Mouse (Mus musculus) R1 (cell line): ENCODE measurements around the gene Cfap65.
A peak's percentile ranks its signal among the peaks of the same experiment; 100 is the strongest.

ENCODE experiments used
- DNase-seq: peaks from one replicate; pipeline ENCODE4 v3.0.0-alpha.2; 2018; ENCODE audit warnings: low read depth, low spot score

Cfap65 gene

GRCm38 (mm10) chr1:74882828-74883227 is 52.6 kb downstream of the Cfap65 start:
- DNase-seq: peak; percentile 51

- DNase-seq: peak; percentile 61
These were observed 53.2 kb downstream of the Cfap65 start for GRCm38 (mm10) chr1:74882055-74882734.

GRCm38 (mm10) chr1:74880785-74881360 is 54.5 kb downstream of the Cfap65 start:
- DNase-seq: peak; percentile 89

- peak; percentile 61 for DNase-seq
These were observed 58.2 kb downstream of the Cfap65 start for GRCm38 (mm10) chr1:74877199-74877598.

GRCm38 (mm10) chr1:74872218-74872617 is 63.2 kb downstream of the Cfap65 start:
- DNase-seq: no peak

- DNase-seq: peak; percentile 60
These were observed 73.6 kb downstream of the Cfap65 start for GRCm38 (mm10) chr1:74861783-74862182.

GRCm38 (mm10) chr1:74859223-74859984 is 76.0 kb downstream of the Cfap65 start:
- peak; percentile 31 for DNase-seq

GRCm38 (mm10) chr1:74858805-74859204 is 76.6 kb downstream of the Cfap65 start:
- DNase-seq: no peak

- peak; percentile 98 for DNase-seq
These were observed 77.2 kb downstream of the Cfap65 start for GRCm38 (mm10) chr1:74858171-74858719.

GRCm38 (mm10) chr1:74857677-74858076 is 77.7 kb downstream of the Cfap65 start:
- no peak for DNase-seq

- peak; percentile 60 for DNase-seq
These were observed 78.2 kb downstream of the Cfap65 start for GRCm38 (mm10) chr1:74857201-74857600.

- DNase-seq: peak; percentile 49
These were observed 78.6 kb downstream of the Cfap65 start for GRCm38 (mm10) chr1:74856791-74857190.

GRCm38 (mm10) chr1:74856439-74856720 is 79.0 kb downstream of the Cfap65 start:
- DNase-seq: no peak

GRCm38 (mm10) chr1:74855651-74856438 is 79.6 kb downstream of the Cfap65 start:
- no peak for DNase-seq

- DNase-seq: no peak
These were observed 80.2 kb downstream of the Cfap65 start for GRCm38 (mm10) chr1:74855156-74855555.

- peak; percentile 98 for DNase-seq
These were observed 80.9 kb downstream of the Cfap65 start, which contains the start of gene Cdk5r2 for GRCm38 (mm10) chr1:74854306-74855056. TSS of gene Cdk5r2 (plus strand) at chr1:74854934.
